Comparison of ENCODE assay signal across 20 mouse cellular contexts in the genomic region with DNA sequence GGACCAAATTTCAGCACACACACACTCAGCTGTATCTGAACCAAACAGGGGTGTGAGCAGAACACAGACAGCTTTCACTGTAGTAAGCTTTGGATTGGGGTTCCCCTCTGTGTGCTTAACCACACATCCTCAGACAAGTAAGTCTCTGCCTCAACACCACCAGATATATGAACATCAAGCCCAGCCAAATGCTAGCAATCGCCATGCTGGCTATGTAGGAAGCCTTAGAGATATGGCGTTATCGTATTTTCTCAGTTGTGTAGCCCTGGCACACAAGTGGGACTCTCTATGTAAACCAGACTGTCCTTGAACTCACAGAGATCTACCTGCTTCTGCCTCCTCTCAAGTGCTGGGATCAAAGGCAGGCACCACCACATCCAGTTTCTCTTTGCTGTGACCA.
DNase-seq lines count a peak whose midpoint lies in the region; ATAC-seq and TF ChIP-seq lines count a peak whose summit lies in the region.
"Had no signal": no experiment of that assay in that cellular context is flagged by ENCODE, and none has a peak within 500 bp of the region (broad histone marks: within the 10 kb centered on the region; RNA-seq: fewer than 3 reads in every experiment).

No protein-coding gene starts in this region.

- DNase-seq in left cerebral cortex, adult 2 months (ENCODE audit: extremely low spot score in 1 of 2, low spot score in 2 of 2): no peak
- no peak for DNase-seq in left cerebral cortex, postnatal 36 days (ENCODE audit: low spot score in 2 of 2)
- no peak for DNase-seq in limb, embryonic 10.5 days (ENCODE audit: low spot score)
- no peak for DNase-seq in lung, postnatal 36 days
- no peak for DNase-seq in ovary, postnatal 36 days (ENCODE audit: low spot score)
- DNase-seq in embryo, embryonic 11 days: no peak
- DNase-seq: adrenal gland, postnatal 10 days; adrenal gland, postnatal 36 days; gastrocnemius, adult 2 months; gastrocnemius, postnatal 14 days; heart, adult 2 months had no signal

- H3K4me3 ChIP-seq in left cerebral cortex, adult 2 months: no peak overlapping the region
- no peak overlapping the region for H3K4me3 ChIP-seq in bone marrow macrophage, adult 2 months (ENCODE audit: insufficient read depth, low read length)
- no peak overlapping the region for H3K4me3 ChIP-seq in limb, embryonic 10.5 days
- H3K4me3 ChIP-seq: embryonic facial prominence, embryonic 12.5 days; embryonic facial prominence, embryonic 15.5 days; gastrocnemius, adult 2 months; heart, adult 2 months; hindbrain, embryonic 12.5 days; hindbrain, embryonic 15.5 days had no signal

- WGBS in limb, embryonic 10.5 days: 97% methylated on average over 3 of the region's 3 CpGs

- peak; percentile 14; the same call in 1 of the 2 replicates for ATAC-seq in megakaryocyte-erythroid progenitor cell, adult 5-6 weeks (replicated peaks; ENCODE audit: low FRiP score, low TSS enrichment, poor library complexity, severe bottlenecking)
- ATAC-seq: CD4-positive, CD25-positive, alpha-beta regulatory T cell, adult 4 months; forebrain, embryonic 14.5 days; Patski had no signal

- no peaks in the 10 kb centered on the region for H3K36me3 ChIP-seq in limb, embryonic 10.5 days
- H3K36me3 ChIP-seq: embryonic facial prominence, embryonic 12.5 days; embryonic facial prominence, embryonic 15.5 days; hindbrain, embryonic 12.5 days; hindbrain, embryonic 15.5 days had no signal

- H3K9me3 ChIP-seq in limb, embryonic 10.5 days (replicated peaks): no peaks in the 10 kb centered on the region
- H3K9me3 ChIP-seq: embryonic facial prominence, embryonic 12.5 days; embryonic facial prominence, embryonic 15.5 days; hindbrain, embryonic 12.5 days; hindbrain, embryonic 15.5 days had no signal

- peaks cover 13% of the 10 kb centered on the region for H3K4me1 ChIP-seq in bone marrow macrophage, adult 2 months (ENCODE audit: control insufficient read depth, insufficient read depth, low read length)
- peaks cover 27% of the 10 kb centered on the region for H3K4me1 ChIP-seq in limb, embryonic 10.5 days
- H3K4me1 ChIP-seq: hindbrain, embryonic 15.5 days had no signal

- TF ChIP-seq POLR2A in bone marrow macrophage, adult 2 months (IDR thresholded peaks at IDR 0.05; ENCODE audit: borderline replicate concordance, low read depth, low read length): no peak

- peak overlapping the region; percentile 80 for H3K27ac ChIP-seq in left cerebral cortex, adult 2 months
- peak overlapping the region; percentile 55; the same call in 1 of the 2 replicates for H3K27ac ChIP-seq in bone marrow macrophage, adult 2 months (ENCODE audit: insufficient read depth, low read depth, low read length)
- peak overlapping the region; percentile 87; the same call in 1 of the 2 replicates for H3K27ac ChIP-seq in limb, embryonic 10.5 days
- H3K27ac ChIP-seq: embryonic facial prominence, embryonic 12.5 days; embryonic facial prominence, embryonic 15.5 days; gastrocnemius, adult 2 months; heart, adult 2 months; hindbrain, embryonic 12.5 days; hindbrain, embryonic 15.5 days had no signal

- intact Hi-C loops in left cerebral cortex, adult 2 months (cut with DNase I): loop anchor here (2.0 to 5.0 kb wide), 4 partner anchors 47 to 232 kb away; partner anchors contain the start of gene Dazl
- intact Hi-C loops in left cerebral cortex, postnatal 36 days (cut with DNase I): loop anchor here (5.0 kb wide), 3 partner anchors 98 to 353 kb away; partner anchors contain the start of gene Plcl2

- no peak for TF ChIP-seq CTCF in left cerebral cortex, adult 2 months (IDR thresholded peaks at IDR 0.05)
- no peak for TF ChIP-seq CTCF in bone marrow macrophage, adult 2 months (IDR thresholded peaks at IDR 0.05; ENCODE audit: low read depth, low read length)

- peaks cover 11% of the 10 kb centered on the region; the same call in 1 of the 2 replicates for H3K27me3 ChIP-seq in limb, embryonic 10.5 days (ENCODE audit: low read depth, poor library complexity, severe bottlenecking)
- H3K27me3 ChIP-seq: embryonic facial prominence, embryonic 12.5 days; embryonic facial prominence, embryonic 15.5 days; hindbrain, embryonic 12.5 days; hindbrain, embryonic 15.5 days had no signal
